Mouse (Mus musculus): Measurements from ENCODE around the gene Sdr9c7.

- TF ChIP-seq EP300 (IDR thresholded peaks at IDR 0.05; ENCODE audit: low read depth) (no peak), CTCF (IDR thresholded peaks at IDR 0.05; ENCODE audit: low read depth) (no peak)
Observed at GRCm38 (mm10) chr10:127866232-127866631, 32.1 kb upstream of the Sdr9c7 start, which contains the start of gene Rdh16f2.
